Mouse (Mus musculus): ENCODE measurements around the gene Ppm1j. TPM values are rescaled to one million over a fixed set of nuclear protein-coding genes. Genes with fewer than 3 reads are reported as not detected.
A peak's percentile ranks its signal among the peaks of the same experiment; 100 is the strongest.
"Not testable (repeated sequence)": the region's sequence is repeated elsewhere in the genome, so short reads cannot be mapped to it uniquely, and the experiment has no call there.

Gene Ppm1j
- 1 to 10 TPM in 1 of 2 experiments, under 1 TPM in 1; 0.76 to 1.0 TPM for total RNA-seq (2021)
- long read RNA-seq, partial matches to known transcripts, result 0 of 1 reads
- long read RNA-seq, other reads (novel, unspliced or antisense), result 1 of 1 reads

GRCm38 (mm10) chr3:104780561-104781420, at the start of gene Ppm1j:
TSS of gene Ppm1j (plus strand) at chr3:104781056.
- peak in 1 of 2 experiments; percentile 35 for DNase-seq (ENCODE audit: low spot score in 2 of 2)

- DNase-seq (ENCODE audit: low spot score in 2 of 2), result no peak
Observed at GRCm38 (mm10) chr3:104732907-104733306, 47.9 kb upstream of the Ppm1j start.

- no peak for DNase-seq (ENCODE audit: low spot score in 2 of 2)
Observed at GRCm38 (mm10) chr3:104734654-104735053, 46.2 kb upstream of the Ppm1j start.

- no peak for DNase-seq (ENCODE audit: low spot score in 2 of 2)
Observed at GRCm38 (mm10) chr3:104741954-104742353, 38.9 kb upstream of the Ppm1j start.

- DNase-seq (ENCODE audit: low spot score in 2 of 2), result no peak
Observed at GRCm38 (mm10) chr3:104743161-104743560, 37.7 kb upstream of the Ppm1j start.

GRCm38 (mm10) chr3:104743864-104744263, 37.0 kb upstream of the Ppm1j start:
- no peak for DNase-seq (ENCODE audit: low spot score in 2 of 2)

- peak in 1 of 2 experiments; percentile 20 for DNase-seq (ENCODE audit: low spot score in 2 of 2)
Observed at GRCm38 (mm10) chr3:104752845-104753244, 28.0 kb upstream of the Ppm1j start.

GRCm38 (mm10) chr3:104758406-104758805, 22.4 kb upstream of the Ppm1j start:
- peak; percentile 75 to 82 for DNase-seq (ENCODE audit: low spot score in 2 of 2)

- no peak for DNase-seq (ENCODE audit: low spot score in 2 of 2)
Observed at GRCm38 (mm10) chr3:104758869-104759268, 22.0 kb upstream of the Ppm1j start.

- not testable (repeated sequence) for DNase-seq (ENCODE audit: low spot score in 2 of 2)
Observed at GRCm38 (mm10) chr3:104762103-104762863, 18.6 kb upstream of the Ppm1j start.

- DNase-seq (ENCODE audit: low spot score in 2 of 2), result no peak
Observed at GRCm38 (mm10) chr3:104765021-104765420, 15.8 kb upstream of the Ppm1j start.

GRCm38 (mm10) chr3:104767141-104767540, 13.7 kb upstream of the Ppm1j start:
- DNase-seq (ENCODE audit: low spot score in 2 of 2), result no peak

GRCm38 (mm10) chr3:104767716-104768115, 13.1 kb upstream of the Ppm1j start:
- no peak for DNase-seq (ENCODE audit: low spot score in 2 of 2)

GRCm38 (mm10) chr3:104769135-104769534, 11.7 kb upstream of the Ppm1j start:
- DNase-seq (ENCODE audit: low spot score in 2 of 2), result no peak

- peak; percentile 34 to 64 for DNase-seq (ENCODE audit: low spot score in 2 of 2)
Observed at GRCm38 (mm10) chr3:104770035-104770434, 10.8 kb upstream of the Ppm1j start.

GRCm38 (mm10) chr3:104770918-104771317, 9.9 kb upstream of the Ppm1j start:
- no peak for DNase-seq (ENCODE audit: low spot score in 2 of 2)

- DNase-seq (ENCODE audit: low spot score in 2 of 2), result no peak
Observed at GRCm38 (mm10) chr3:104771460-104771859, 9.4 kb upstream of the Ppm1j start.

GRCm38 (mm10) chr3:104773301-104773700, 7.6 kb upstream of the Ppm1j start:
- no peak for DNase-seq (ENCODE audit: low spot score in 2 of 2)

GRCm38 (mm10) chr3:104777342-104777741, 3.5 kb upstream of the Ppm1j start:
- peak in 1 of 2 experiments; percentile 47 for DNase-seq (ENCODE audit: low spot score in 2 of 2)

- peak; percentile 81 to 82 for DNase-seq (ENCODE audit: low spot score in 2 of 2)
Observed at GRCm38 (mm10) chr3:104779949-104780348, 907 bp upstream of the Ppm1j start.

- DNase-seq (ENCODE audit: low spot score in 2 of 2), result no peak
Observed at GRCm38 (mm10) chr3:104781471-104781903, 631 bp downstream of the Ppm1j start, which contains the start of gene Fam19a3. TSS of gene Fam19a3 (minus strand) at chr3:104781840.

Data from layer of hippocampus, postnatal 10 days (tissue).